Mouse (Mus musculus) forebrain, embryonic 13.5 days (tissue): ENCODE measurements around the gene Cfap97. TPM values are rescaled to one million over a fixed set of nuclear protein-coding genes. Genes with fewer than 3 reads are reported as not detected.
"Not testable (repeated sequence)": the region's sequence is repeated elsewhere in the genome, so short reads cannot be mapped to it uniquely, and the experiment has no call there.

Experiments
- ATAC-seq: fragments of 200-750 bp; cut with Nextera tagmentation; 2 replicates; pipeline ENCODE4 v1.8.0; 2017
- H3K27ac ChIP-seq: fragments of 300-500 bp; sonication (generic); 2 replicates; pipeline ENCODE4 v1.5.1; 2015; ENCODE audit warnings: inconsistent platforms, mild to moderate bottlenecking, moderate library complexity
- H3K27me3 ChIP-seq: fragments of 300-500 bp; sonication (generic); 2 replicates; pipeline ENCODE4 v1.6.1; 2015; ENCODE audit warnings: mild to moderate bottlenecking, inconsistent platforms
- H3K36me3 ChIP-seq: fragments of 300-500 bp; sonication (generic); 2 replicates; pipeline ENCODE4 v1.6.1; 2015; ENCODE audit warnings: mild to moderate bottlenecking, inconsistent platforms; ENCODE audit not compliant: poor library complexity, severe bottlenecking
- H3K4me1 ChIP-seq: fragments of 300-500 bp; sonication (generic); 2 replicates; pipeline ENCODE4 v1.6.1; 2015; ENCODE audit warnings: inconsistent platforms
- H3K4me2 ChIP-seq: fragments of 300-500 bp; sonication (generic); 2 replicates; pipeline ENCODE4 v1.6.1; 2015; ENCODE audit warnings: inconsistent platforms, mild to moderate bottlenecking, moderate library complexity
- H3K4me3 ChIP-seq: fragments of 300-500 bp; sonication (generic); 2 replicates; pipeline ENCODE4 v1.5.1; 2015; ENCODE audit warnings: mild to moderate bottlenecking, inconsistent platforms
- H3K9ac ChIP-seq: fragments of 300-500 bp; sonication (generic); 2 replicates; pipeline ENCODE4 v1.6.1; 2015; ENCODE audit warnings: mild to moderate bottlenecking, inconsistent platforms
- H3K9me3 ChIP-seq: fragments of 300-500 bp; sonication (generic); replicated peaks from 2 replicates; pipeline ENCODE4 v1.6.1; 2016; ENCODE audit warnings: inconsistent platforms
- WGBS: fragments of 180-500 bp; shearing (Covaris S2); methylation state at CpG from one replicate; pipeline ENCODE4 v1.1.7; 2015; 5-methylcytosine and 5-hydroxymethylcytosine counted together
- polyA plus RNA-seq: library from polyadenylated mRNA; unstranded; fragments of >200 nt; fragmentation: Nextera tagmentation; extraction: Ambion mirVana; gene quantifications from 2 replicates; pipeline ENCODE4 v1.2.1, GENCODE M21; 2015

The Cfap97 gene
- polyA plus RNA-seq, result 22.5 and 27.4 TPM in 2 replicates

- H3K9me3 ChIP-seq, result no peaks in the 10 kb centered on the region
- peaks cover 12% of the 10 kb centered on the region for H3K27me3 ChIP-seq
- H3K4me1 ChIP-seq, result peaks cover 18% of the 10 kb centered on the region
- H3K4me2 ChIP-seq, result peak within 1 kb of the TSS; percentile 88
- no peaks in the 10 kb centered on the region for H3K36me3 ChIP-seq
- peak within 1 kb of the TSS; percentile 35; the same call in 1 of the 2 replicates for H3K27ac ChIP-seq
- H3K4me3 ChIP-seq, result peak within 1 kb of the TSS; percentile 86
- peak; percentile 80 for ATAC-seq
- 1% methylated on average over 57 of the region's 75 CpGs for WGBS
- peak within 1 kb of the TSS; percentile 90 for H3K9ac ChIP-seq
These were observed at the start of gene Cfap97 for GRCm38 (mm10) chr8:46151202-46152062. Cfap97 (plus strand) TSS chr8:46151771.

- no peak overlapping the region for H3K4me3 ChIP-seq
- H3K27ac ChIP-seq, result no peak overlapping the region
- H3K27me3 ChIP-seq, result no peaks in the 10 kb centered on the region
- H3K4me2 ChIP-seq, result no peak overlapping the region
- H3K4me1 ChIP-seq, result no peaks in the 10 kb centered on the region
- no peak for ATAC-seq
- no peaks in the 10 kb centered on the region; the same call in 1 of the 2 replicates for H3K9me3 ChIP-seq
- H3K36me3 ChIP-seq, result peaks cover 38% of the 10 kb centered on the region
- H3K9ac ChIP-seq, result no peak overlapping the region
- WGBS, result 95% methylated on average over 11 of the region's 11 CpGs
These were observed 48.1 kb upstream of the Cfap97 start for GRCm38 (mm10) chr8:46103434-46103833.

- no peak for ATAC-seq
These were observed 43.9 kb upstream of the Cfap97 start for GRCm38 (mm10) chr8:46107690-46108089.

GRCm38 (mm10) chr8:46113421-46114170 is 38.0 kb upstream of the Cfap97 start:
- not testable (repeated sequence) for H3K9ac ChIP-seq, H3K36me3 ChIP-seq, H3K4me2 ChIP-seq, H3K4me1 ChIP-seq, H3K27me3 ChIP-seq, H3K27ac ChIP-seq, H3K9me3 ChIP-seq, ATAC-seq, H3K4me3 ChIP-seq

More at GRCm38 (mm10) chr8:46107690-46108089, 43.9 kb upstream of the Cfap97 start:
- H3K9me3 ChIP-seq, result no peaks in the 10 kb centered on the region
- no peaks in the 10 kb centered on the region for H3K4me1 ChIP-seq
- H3K4me2 ChIP-seq, result no peak overlapping the region
- H3K9ac ChIP-seq, result no peak overlapping the region
- no peaks in the 10 kb centered on the region for H3K27me3 ChIP-seq
- H3K27ac ChIP-seq, result no peak overlapping the region
- H3K36me3 ChIP-seq, result peaks cover 12% of the 10 kb centered on the region
- no peak overlapping the region for H3K4me3 ChIP-seq

GRCm38 (mm10) chr8:46117172-46117571 is 34.4 kb upstream of the Cfap97 start:
- Histone ChIP-seq H3K9me3 (no peaks in the 10 kb centered on the region), H3K4me1 (no peaks in the 10 kb centered on the region), H3K36me3 (peaks cover 8% of the 10 kb centered on the region; the same call in 1 of the 2 replicates), H3K27ac (no peak overlapping the region), H3K4me3 (no peak overlapping the region), H3K27me3 (no peaks in the 10 kb centered on the region), H3K4me2 (no peak overlapping the region), H3K9ac (no peak overlapping the region)
- ATAC-seq, result no peak
- 84% methylated on average over 3 of the region's 3 CpGs for WGBS

- no peak overlapping the region for H3K4me2 ChIP-seq
- no peaks in the 10 kb centered on the region for H3K27me3 ChIP-seq
- ATAC-seq, result no peak
- H3K4me3 ChIP-seq, result no peak overlapping the region
- H3K36me3 ChIP-seq, result peaks cover 12% of the 10 kb centered on the region; the same call in 1 of the 2 replicates
- H3K4me1 ChIP-seq, result no peaks in the 10 kb centered on the region
- H3K9ac ChIP-seq, result no peak overlapping the region
- no peaks in the 10 kb centered on the region for H3K9me3 ChIP-seq
- 95% methylated on average over 3 of the region's 3 CpGs for WGBS
- no peak overlapping the region for H3K27ac ChIP-seq
These were observed 32.4 kb upstream of the Cfap97 start for GRCm38 (mm10) chr8:46119176-46119575.

GRCm38 (mm10) chr8:46122498-46122897 is 29.1 kb upstream of the Cfap97 start:
- no peaks in the 10 kb centered on the region for H3K9me3 ChIP-seq
- no peaks in the 10 kb centered on the region for H3K27me3 ChIP-seq
- ATAC-seq, result no peak
- H3K4me3 ChIP-seq, result no peak overlapping the region
- H3K36me3 ChIP-seq, result 0 out of 2 replicates have a peak, but pooled peaks cover 7% of the 10 kb centered on the region
- H3K4me2 ChIP-seq, result no peak overlapping the region
- WGBS, result 100% methylated on average over 2 of the region's 2 CpGs
- no peak overlapping the region for H3K9ac ChIP-seq
- no peaks in the 10 kb centered on the region for H3K4me1 ChIP-seq
- H3K27ac ChIP-seq, result no peak overlapping the region

GRCm38 (mm10) chr8:46130426-46130825 is 21.1 kb upstream of the Cfap97 start:
- Histone ChIP-seq H3K4me2 (no peak overlapping the region), H3K9ac (no peak overlapping the region), H3K9me3 (0 out of 2 replicates have a peak, but pooled peaks cover 3% of the 10 kb centered on the region), H3K27me3 (no peaks in the 10 kb centered on the region), H3K4me3 (no peak overlapping the region), H3K4me1 (no peaks in the 10 kb centered on the region), H3K36me3 (peaks cover 7% of the 10 kb centered on the region), H3K27ac (no peak overlapping the region)
- WGBS, result 88% methylated on average over 2 of the region's 2 CpGs
- ATAC-seq, result no peak

- not testable (repeated sequence) for H3K4me2 ChIP-seq, ATAC-seq, H3K9ac ChIP-seq, H3K4me3 ChIP-seq, H3K27me3 ChIP-seq, H3K4me1 ChIP-seq, H3K9me3 ChIP-seq, H3K27ac ChIP-seq, H3K36me3 ChIP-seq
- 86% methylated on average over 2 of the region's 2 CpGs for WGBS
These were observed 16.0 kb upstream of the Cfap97 start for GRCm38 (mm10) chr8:46135546-46135945.

GRCm38 (mm10) chr8:46137336-46137735 is 14.2 kb upstream of the Cfap97 start:
- no peaks in the 10 kb centered on the region for H3K4me1 ChIP-seq
- no peak overlapping the region for H3K4me3 ChIP-seq
- ATAC-seq, result no peak
- 0 out of 2 replicates have a peak, but pooled peaks cover 3% of the 10 kb centered on the region for H3K9me3 ChIP-seq
- H3K9ac ChIP-seq, result no peak overlapping the region
- H3K4me2 ChIP-seq, result no peak overlapping the region
- peaks cover 7% of the 10 kb centered on the region for H3K36me3 ChIP-seq
- H3K27ac ChIP-seq, result no peak overlapping the region
- H3K27me3 ChIP-seq, result no peaks in the 10 kb centered on the region
- 100% methylated on average over 1 of the region's 1 CpGs for WGBS

- 0 out of 2 replicates have a peak, but pooled peaks cover 3% of the 10 kb centered on the region for H3K9me3 ChIP-seq
- no peak overlapping the region for H3K27ac ChIP-seq
- no peak overlapping the region for H3K4me2 ChIP-seq
- no peak overlapping the region for H3K4me3 ChIP-seq
- no peaks in the 10 kb centered on the region for H3K27me3 ChIP-seq
- 89% methylated on average over 10 of the region's 10 CpGs for WGBS
- ATAC-seq, result no peak
- H3K4me1 ChIP-seq, result no peaks in the 10 kb centered on the region
- no peak overlapping the region for H3K9ac ChIP-seq
- H3K36me3 ChIP-seq, result peaks cover 7% of the 10 kb centered on the region
These were observed 13.6 kb upstream of the Cfap97 start for GRCm38 (mm10) chr8:46137843-46138596.
